Mouse (Mus musculus) ovary, adult 18-20 months (tissue): ENCODE data around the gene Cxcl1.
"Not testable (repeated sequence)": the region's sequence is repeated elsewhere in the genome, so short reads cannot be mapped to it uniquely, and the experiment has no call there.

ENCODE experiments used
- DNase-seq: peaks from one replicate; pipeline ENCODE4 v3.0.0; 2022; ENCODE audit warnings: low spot score, mixed read lengths

Gene Cxcl1

DNA sequence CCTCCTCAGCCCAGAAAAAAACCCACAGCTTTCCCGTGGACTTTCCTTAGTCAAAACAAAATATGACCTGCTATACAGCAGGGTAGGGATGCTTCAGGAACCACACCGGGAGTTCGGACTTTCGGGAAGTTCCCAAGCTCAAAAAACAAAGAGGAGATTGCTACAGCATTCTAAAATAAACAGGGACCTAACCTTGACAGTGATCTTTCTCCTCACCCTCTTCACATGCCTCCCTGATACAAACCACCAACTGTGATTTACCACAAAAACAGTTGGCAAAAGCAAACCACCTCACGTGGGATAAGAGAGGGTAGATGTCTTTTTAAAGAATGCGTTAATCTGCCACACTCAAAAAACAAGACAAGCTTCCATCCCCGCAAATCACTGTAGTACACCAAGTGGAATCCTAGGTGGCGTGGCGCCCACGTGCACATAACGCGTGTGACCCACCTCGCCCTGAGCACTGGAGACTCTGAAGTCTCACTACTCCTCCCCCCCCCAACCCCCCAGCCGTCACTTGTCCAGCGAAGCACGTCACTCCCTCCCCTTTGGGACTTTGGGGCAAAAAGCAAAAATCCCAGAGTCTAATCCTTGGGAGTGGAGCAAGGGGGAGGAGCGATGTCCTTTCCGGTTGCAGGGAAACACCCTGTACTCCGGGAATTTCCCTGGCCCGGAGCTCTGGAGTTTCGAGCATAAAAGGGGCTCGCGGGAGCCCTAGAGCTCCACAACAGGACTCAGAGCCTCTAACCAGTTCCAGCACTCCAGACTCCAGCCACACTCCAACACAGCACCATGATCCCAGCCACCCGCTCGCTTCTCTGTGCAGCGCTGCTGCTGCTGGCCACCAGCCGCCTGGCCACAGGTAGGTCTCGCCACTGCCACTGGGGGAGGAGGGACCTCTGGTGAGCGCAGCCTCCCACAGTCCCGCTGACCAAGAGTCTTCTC lies at the start of gene Cxcl1:
Gene Cxcl1, plus strand, starts transcription at position 723 of the 945 bp plus-strand sequence.
- DNase-seq: peak; percentile 53

DNA sequence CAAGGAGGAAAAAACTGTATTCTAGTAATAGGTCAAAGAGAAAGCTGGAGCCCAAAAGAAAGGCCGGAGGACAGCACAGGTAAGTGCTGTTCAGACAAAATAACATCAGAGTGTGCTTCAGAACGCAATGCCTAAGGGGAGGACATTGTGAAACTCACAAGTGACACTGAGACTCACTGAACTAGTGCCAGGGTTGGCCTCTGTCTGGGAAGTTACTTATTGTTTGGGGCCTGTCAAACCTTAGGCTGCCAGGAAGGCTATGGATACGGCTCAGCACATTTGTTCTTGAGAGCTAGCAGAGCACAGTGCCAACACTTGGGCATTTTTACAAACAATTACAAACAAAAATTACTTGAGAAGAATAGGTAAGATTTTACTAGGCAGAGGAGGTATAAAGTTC lies 47.1 kb upstream of the Cxcl1 start:
- no peak for DNase-seq

DNA sequence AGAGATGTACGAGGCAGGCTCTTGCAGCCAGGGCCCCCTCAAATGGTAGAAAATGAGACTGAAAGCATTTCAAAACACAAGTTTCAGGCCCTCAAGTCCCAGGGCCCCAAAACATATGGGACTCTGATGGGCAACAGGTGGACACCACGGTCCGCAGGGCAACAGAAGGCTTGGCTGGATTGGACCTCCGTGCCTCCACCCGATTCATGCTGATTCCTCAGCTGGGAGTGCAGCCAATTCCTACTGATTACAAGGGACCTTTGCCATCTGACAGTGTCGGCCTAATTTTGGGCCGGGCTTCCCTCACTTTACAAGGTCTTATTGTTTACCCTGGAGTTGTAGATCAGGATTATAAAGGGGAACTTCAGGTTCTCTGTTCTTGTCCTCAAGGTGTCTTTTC lies 40.9 kb upstream of the Cxcl1 start:
- DNase-seq: not testable (repeated sequence)

DNA sequence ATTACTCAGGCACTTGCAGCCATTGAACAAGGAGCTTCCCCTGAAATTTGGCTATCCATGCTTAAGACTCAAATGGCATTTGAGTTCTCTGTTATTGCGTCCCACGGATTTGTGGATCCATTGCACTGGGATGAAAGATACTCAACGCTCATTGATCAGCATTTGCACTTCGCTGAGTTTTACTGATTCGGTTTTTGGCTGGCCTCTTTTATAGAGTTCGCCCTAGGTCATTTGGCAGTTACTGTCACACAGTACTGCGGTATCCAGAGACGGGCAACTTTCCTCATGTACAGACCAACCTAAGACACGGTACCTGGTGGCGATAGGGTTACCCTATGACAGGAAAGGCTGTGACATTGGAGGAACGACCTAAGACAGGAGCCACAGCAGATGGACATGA lies 39.6 kb upstream of the Cxcl1 start:
- DNase-seq: not testable (repeated sequence)

DNA sequence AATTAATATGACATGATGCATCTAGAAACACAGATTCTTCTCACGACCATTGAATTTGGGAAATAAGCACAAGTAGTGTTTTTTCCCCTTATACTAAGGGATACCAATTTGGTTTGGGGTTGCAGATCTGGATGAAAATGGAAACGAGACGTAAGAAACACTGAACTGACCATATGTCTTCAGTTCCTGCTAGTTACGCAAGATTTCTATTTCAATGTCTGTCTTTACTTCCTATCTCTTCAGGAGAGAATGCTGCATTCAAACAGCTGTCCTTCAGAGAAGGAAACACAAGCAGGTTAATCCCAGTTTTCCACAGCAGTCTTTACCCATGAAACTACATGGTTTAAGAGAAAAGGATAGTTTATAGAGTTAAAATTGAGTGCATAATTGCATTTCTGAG lies 37.8 kb upstream of the Cxcl1 start:
- DNase-seq: no peak

DNA sequence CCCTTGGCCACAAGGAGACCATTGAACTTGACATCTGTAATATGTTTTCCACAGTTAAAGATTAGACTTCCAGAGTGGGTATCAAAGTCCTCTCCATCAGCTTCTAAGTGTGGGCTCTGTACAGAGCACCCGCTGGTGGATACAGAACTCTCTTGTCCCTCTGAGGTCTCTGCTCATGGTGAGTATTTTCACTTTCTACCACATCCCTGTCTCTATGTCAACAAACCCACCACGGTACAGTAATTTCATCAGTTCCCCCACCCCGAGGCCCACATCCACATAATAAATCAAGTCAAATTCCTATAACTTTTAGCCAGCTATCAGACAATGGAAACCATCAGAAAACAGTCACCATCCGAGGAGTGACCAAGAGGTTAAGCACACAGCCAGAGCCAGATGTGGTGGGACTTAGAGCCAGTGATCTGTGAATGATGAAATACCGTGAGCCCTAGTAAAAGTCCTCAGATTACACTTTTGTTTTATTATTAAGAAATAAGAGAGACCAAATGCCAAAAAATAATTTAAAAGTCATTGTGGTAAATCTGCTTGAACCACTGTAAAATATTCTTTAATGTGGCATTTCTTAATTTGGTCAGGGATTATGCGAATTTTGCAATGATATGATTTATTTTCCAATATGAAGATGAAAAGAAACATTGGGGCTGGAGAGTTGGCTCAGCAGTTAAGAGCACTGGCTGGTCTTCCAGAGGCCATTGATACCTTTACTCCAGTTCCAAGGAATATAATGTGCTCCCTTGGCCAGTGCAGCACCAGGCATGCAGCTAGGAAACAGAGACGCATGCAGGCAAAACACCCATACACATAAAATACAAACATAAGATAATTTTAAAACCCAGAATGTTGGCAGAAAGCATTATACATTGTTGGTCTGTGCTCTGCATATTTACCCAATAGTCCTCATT lies 35.5 kb upstream of the Cxcl1 start:
- DNase-seq: no peak

DNA sequence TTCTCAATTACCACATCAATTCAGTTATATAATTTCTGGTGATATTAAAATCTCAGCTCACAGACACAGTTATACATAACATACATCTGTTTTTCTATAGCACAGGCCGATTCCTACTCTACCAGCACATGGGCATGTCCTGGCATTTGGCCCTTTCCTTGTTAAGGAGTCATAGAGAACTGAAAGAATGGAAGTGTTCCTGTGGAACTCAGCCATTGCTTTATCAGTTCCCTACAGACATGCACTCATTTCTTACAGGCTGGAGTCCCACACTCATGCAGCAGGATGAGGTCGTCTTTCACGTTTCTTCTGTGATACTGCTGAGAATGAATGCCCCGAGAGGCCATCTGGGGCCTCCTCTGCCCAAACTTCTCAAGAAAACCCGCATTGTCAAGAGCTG lies 33.6 kb upstream of the Cxcl1 start:
- no peak for DNase-seq

DNA sequence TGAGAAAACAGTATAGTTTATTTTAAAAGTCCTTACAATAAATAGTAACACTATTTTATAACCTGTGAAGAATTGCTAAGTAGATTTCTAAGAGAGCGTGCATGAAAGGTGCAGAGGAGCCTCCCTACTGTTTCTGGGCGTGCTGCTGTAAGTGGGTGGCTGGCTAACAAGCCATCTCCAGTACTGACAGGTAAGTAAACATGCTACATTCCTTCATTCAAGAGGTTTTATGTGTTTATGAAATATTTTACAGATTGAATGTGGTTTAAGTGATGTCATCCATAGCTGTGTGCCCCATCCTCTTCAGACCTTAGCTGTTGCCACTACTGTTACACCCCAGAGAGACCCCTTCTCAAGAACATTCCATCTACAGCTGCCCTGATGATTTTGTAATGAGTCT lies 32.6 kb upstream of the Cxcl1 start:
- no peak for DNase-seq

DNA sequence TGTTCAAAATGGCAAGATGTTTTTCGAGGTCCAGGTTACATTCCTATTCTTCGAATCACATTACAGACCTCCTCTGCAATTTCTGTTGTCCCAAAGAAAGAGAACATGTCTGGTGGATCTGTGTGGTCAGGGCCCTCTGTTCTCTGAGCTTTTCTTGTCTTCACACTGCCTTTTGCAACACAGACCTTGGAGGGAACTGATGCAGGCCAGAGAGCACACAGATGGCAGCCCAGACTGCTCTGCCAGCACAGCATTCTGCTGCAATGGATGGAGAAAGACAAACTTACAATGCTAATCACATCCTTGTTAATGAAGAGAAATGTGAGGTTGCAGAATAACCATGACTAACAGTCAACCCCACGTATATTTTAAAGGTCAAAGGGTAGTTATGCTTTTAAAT lies 32.0 kb upstream of the Cxcl1 start:
- no peak for DNase-seq

DNA sequence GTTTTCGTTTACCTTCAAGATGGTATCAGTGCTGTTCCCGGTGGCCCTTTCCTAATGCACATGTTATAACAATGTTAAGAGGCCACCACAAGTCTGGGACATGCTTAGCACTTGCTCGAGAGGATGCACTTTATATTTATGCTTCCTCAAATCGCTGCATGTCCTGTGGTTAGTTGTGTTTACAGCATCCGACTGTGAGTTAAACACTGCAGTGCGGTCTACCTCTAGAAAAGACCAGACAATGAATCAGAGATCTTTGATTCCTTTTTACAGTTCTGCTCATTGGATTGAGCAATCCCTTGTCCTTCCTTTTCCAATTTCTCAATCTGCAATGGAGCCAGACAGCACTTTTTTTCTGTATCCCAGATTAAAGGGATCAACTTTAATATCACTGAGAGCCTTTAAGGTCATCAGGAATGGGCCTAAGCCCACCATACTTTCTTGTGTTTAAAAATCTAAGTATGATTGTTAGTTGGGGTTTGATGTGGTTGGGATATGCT lies 29.1 kb upstream of the Cxcl1 start:
- no peak for DNase-seq

DNA sequence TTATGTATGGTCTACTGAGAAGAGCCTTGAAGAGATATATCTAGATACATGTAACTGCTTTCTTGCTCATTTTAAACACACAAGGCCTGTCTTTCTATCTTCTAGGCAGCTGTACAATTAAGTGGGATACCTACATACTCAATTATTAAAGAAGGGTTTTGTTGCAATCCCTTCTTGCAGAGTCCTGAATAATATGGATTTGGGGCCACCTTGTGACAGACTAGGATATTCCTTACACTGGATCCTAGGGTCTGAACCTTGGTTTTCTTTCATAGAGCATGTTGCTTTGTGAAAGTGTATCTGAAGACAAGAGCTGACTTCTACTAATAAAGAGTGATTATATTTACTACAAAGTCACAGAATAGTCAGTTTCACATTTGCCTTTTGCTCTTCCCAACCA lies 24.3 kb upstream of the Cxcl1 start:
- no peak for DNase-seq

DNA sequence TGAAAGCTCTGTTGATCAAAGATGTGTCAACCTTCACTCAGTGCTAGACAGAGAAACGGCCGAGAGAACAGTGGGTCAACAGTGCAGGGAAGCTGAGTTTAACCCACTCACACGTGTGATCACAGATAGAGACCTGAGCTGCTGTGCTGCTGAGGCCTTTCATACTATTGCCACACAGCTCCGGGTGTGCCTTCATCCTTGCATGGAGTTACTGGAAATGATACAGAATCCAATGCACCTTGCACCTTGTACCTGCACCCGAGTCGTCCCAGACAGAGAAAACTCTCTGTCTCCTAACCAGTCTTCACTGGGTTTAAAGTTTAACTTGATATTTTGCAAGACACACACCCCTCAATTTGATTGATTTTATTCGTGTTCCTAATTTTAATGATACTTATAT lies 18.7 kb upstream of the Cxcl1 start:
- no peak for DNase-seq

DNA sequence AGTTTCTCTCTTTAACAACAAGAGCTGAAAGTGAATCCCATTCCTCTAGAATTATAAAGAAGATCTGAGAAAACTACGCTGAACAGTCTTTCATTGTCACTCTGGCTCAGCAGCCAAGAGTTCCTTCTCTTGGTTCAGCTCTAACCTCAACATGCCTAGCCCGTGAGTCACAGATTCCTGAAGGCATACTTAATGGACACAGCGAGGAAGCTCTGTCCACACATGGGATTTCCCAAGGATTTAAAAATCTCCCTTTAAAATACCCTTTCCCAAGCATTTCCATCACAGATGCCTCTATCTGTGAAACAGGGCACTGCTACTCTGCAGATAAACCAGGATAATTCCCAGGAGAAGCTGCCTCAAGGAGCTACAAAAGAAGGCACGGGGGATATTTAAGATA lies 15.0 kb upstream of the Cxcl1 start:
- peak; percentile 26 for DNase-seq

DNA sequence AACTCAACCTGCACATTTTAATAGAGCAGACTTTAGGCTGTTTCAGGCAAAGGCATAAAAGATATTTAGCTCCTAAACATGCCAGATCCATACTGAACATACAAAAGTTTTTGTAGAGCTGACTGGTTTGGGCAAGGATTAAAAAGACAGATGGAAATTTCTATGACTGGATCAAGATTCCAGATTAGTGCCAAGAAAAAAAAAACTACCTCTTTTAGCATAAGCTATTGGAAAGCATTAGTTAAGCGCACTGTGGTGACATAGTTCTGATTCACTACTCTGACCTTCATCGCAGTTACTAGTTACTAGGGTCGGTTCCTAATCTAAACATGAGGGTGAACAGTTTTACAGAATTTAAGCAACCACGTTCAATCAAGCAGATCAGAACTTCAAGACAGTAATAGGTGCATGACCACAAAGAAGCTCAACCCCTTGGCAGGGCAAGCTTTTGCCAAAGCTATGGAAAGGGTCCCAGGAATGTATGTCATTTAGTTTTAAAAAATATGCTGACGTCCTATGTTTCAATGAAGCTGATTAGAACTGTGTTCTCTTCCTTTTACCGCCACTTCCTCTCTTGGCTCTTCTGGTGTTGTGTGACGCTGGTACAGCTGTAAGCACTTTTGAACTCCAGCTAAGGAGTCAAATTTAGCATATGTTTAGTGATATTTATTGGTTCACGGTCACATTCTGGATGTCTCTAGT lies 14.4 kb upstream of the Cxcl1 start:
- no peak for DNase-seq

DNA sequence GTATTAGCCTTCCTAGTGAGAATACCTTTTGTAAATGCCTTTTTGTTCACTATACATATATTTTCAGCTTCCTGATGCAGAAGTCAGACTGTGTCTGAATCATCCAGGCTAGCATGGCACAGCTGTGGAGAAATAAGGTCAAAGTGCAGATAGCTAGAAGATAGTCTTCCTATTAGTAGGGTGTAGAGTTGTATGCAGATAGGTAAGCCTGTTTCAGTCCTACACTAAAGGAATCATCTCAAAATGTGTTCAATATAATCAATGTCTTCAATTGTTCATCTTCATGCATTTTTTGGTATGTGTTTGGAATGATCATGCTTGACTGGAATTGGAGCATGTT lies 13.9 kb upstream of the Cxcl1 start:
- no peak for DNase-seq

DNA sequence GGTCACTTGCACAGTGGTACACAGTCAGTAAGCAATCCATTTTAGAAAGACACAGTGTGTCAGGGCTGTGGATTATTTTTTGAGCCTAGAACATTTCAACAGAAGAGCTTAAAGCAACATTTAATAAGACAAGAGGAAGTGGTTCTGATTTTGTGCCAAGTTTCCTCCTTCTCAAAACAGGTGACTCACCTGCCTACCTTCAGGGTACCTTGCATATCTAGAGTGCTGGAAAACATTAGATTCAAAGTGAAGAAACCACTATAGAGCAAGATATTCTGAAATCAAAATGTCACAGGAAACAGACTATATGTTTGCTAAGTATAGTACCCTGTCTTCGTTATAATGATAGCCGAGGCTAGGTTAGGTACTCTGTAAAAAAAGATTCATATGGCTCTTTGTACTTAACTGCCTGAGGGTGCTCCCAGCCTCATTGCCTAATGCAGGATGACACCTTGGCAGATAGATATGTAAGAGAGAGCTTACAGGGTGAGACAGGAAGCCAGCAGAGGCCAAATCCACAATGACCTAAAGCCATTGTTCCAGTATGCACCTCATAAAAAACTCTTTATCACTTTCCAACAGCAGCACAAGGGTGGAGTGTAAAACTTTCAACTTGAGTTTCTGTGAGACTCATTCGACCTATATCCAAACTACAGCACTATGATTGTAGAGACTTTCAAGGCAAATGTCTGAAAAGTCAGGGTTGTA lies 11.6 kb upstream of the Cxcl1 start:
- DNase-seq: no peak

DNA sequence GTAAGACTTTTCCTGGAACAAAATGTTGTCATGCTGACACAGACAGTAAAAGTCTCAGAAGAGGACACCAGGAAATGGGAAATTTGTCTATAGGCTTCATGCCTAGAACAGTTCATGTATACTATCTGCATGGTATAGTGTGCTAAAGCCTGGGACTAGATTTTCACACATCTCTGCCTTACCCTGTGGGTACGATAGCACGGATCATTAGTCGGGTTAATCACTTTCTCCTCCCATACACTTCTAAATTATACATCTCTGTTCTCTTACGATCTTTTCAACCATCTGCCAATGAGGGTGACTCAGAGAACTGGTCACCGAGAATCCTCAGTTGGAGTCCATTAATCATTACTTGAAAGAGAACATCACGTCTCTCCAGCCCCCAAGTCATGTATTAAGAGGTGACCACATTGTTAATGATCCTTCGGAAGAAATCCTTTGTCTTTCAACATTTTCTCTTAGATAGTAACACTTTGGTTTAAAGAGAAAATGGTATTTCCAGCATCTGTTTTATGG lies 10.6 kb upstream of the Cxcl1 start:
- DNase-seq: no peak

DNA sequence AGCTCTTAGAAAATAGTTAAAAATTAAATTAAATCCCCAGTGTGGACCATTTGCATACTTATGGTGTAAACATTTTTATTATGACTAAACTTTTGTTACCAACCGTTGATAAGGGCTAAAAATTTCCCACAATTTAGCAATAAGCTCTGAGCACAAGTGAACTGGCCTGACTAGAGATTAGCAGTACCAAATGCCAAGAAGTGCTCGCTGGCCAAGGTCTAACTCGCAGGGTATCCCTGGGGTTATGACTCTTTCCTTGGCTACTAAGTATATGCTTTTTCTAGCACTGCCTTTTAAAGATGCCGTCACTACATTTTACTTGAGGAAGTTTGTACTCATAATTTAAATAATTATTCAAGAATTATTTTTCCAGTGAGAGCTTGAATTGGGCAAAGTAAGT lies 10.0 kb upstream of the Cxcl1 start:
- DNase-seq: peak; percentile 31

DNA sequence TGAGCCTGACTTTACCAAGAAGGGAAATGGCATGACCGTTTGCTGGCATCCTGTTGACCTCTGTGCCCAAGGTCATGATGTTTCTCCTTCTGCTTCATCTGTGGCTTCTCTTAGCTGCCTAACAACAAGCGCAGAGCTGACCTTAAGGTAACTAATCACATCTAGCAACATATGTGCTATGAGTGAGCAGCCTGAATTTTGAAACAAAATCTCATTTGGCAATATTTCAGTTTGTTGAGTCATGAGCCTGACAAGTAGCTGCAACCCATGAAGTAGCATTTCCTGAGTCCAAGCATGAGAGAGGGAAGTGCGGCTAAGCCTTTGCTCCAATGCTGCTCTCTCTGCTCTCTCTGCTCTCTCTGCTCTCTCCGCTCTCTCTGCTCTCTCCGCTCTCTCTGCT lies 9.4 kb upstream of the Cxcl1 start:
- no peak for DNase-seq

DNA sequence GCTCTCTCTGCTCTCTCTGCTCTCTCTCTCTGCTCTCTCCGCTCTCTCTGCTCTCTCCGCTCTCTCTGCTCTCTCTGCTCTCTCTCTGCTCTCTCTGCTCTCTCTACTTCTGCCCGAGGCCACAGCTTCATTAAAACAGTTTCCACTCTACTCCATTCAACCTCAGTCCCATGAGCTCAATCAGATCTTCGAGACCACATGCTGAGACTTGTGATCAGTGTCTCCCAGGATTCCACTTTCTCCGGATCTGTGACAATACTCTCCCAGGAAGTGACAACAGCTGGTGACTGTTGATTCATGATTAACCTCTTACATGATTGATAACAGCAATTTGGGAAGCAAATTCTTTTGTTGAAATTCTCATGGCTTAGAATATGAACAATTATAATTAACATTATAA lies 8.9 kb upstream of the Cxcl1 start:
- DNase-seq: no peak

DNA sequence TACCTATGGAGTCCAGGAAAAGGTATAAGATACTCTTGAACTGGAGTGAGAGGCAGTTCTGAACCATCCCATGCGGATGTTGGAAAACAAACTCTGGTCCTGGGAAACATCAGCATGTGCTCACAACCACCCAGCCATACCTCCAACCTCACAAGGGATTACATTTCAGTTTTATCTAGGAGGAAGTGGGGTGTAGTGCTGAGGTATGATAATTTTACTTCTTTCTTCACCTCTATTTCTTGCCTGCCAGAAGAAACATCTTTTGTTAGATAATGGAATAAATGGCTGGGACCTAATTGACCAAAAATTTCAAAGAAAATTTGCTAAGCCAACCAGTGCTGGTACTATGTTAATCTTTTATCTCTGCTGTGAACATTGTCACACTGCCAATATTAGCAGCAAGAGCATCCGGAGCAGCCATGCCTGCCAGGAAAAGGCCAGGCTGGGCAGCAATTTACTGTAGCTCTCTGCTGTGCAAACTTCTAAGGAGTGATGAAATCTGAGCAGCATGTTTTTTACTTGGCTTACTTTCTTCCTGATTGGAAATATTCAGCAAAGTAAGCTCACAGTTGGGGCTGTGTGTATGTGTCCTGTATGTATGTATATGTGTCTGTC lies 6.3 kb upstream of the Cxcl1 start:
- no peak for DNase-seq
